Mouse (Mus musculus) A20 (cell line): ENCODE data around the gene Creb1.
"Not testable (repeated sequence)": the region's sequence is repeated elsewhere in the genome, so short reads cannot be mapped to it uniquely, and the experiment has no call there.

Source experiments
- DNase-seq: peaks from one replicate; pipeline ENCODE4 v3.0.0-alpha.2; 2011; ENCODE audit warnings: low read depth, low spot score

The Creb1 gene

GRCm38 (mm10) chr1:64538837-64539367 is 6.5 kb downstream of the Creb1 start:
- no peak for DNase-seq

DNA sequence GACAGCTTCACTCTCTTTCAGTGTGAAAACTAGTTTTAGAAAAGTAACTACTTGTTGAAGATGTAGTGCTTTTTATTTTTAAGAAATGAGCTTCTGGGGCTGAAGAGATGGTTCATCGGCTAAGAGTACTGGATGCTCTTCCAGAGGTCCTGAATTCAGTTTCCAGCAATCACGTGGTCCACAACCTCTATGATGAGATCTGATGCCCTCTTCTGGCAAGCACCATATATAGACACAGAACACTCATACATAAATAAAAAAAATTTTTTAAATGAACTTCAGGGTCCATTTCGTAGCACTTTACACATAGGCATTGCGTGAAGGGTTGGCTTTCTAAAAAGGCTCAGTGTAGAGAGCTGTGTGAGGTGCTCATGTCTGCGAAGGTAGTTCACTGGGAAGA is 11.3 kb downstream of the Creb1 start:
- DNase-seq, result no peak

DNA sequence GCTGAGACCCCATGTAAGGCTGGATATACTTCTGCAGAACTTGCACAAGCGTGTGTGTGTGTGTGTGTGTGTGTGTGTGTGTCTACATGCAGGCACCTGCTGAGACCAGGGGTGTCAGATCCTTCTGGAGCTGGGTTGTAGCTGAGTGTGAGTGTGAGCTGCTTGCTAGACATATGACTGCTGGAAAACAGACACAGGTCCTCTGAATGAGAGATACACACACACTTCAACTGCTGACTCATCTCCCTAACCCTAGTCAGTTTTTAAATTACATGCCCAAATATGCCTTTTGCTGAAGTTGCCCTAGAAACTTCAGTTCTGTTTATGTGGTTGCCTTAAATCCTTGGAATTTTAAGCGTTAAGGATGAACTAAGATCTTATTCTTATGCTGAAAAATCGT is 13.6 kb downstream of the Creb1 start:
- DNase-seq, result no peak

- DNase-seq, result peak; percentile 60
Measured at GRCm38 (mm10) chr1:64549380-64549779, 16.9 kb downstream of the Creb1 start.

DNA sequence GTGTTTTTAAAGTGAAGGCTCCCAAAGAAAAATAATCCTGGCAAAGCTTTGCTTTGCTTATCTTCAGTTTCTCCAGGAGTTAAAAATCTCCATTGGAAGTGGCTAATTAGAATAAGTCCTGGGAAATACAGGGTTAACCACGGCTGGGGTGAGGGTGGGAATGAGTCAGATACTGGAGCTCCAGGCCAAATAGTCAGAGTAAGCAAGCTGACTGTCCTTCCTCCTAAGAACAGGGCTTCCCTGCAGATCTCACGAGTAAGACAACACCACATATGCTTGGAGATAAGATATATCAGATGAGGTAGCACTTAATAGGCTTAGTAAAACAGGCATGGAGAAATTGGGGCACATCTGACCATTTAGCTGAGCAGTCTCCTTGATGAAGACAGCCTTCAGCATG is 19.5 kb downstream of the Creb1 start:
- DNase-seq, result no peak

- DNase-seq, result no peak
Measured at GRCm38 (mm10) chr1:64560105-64560504, 27.7 kb downstream of the Creb1 start.

GRCm38 (mm10) chr1:64568206-64568605 is 35.8 kb downstream of the Creb1 start:
- DNase-seq, result no peak

DNA sequence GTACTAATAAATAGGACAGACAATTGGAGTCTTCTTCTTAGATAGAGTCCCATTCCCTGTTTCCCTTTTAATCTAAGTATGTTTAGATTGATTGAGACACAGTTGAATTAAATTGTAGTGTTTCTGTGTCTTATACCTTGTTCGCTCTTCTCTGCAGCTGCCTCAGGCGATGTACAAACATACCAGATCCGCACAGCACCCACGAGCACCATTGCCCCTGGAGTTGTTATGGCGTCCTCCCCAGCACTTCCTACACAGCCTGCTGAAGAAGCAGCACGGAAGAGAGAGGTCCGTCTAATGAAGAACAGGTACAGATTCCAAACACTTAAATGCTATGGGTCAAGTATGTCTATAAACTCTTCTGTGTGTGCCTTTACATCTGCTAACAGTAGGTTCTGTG is 43.6 kb downstream of the Creb1 start:
- no peak for DNase-seq

DNA sequence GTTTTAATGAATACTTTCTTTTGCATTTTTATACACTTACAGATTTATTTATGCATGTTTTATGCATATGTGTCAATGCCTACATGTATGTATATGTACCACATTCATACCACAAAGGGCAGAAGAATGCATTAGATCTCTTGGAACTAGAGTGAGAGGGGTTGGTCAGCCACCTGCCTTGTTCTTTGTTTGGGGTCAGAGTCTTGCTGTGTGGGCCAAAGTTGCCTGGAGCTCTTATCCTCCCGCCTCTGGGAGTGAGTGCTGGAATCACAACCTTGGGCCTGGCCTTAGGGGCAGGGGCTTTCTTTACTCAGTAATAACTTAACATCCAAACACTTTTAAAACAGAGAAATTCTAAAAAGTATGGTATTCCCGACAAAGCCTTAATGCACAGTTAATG is 44.3 kb downstream of the Creb1 start:
- DNase-seq, result no peak

GRCm38 (mm10) chr1:64577911-64578310 is 45.5 kb downstream of the Creb1 start:
- DNase-seq, result not testable (repeated sequence)

DNA sequence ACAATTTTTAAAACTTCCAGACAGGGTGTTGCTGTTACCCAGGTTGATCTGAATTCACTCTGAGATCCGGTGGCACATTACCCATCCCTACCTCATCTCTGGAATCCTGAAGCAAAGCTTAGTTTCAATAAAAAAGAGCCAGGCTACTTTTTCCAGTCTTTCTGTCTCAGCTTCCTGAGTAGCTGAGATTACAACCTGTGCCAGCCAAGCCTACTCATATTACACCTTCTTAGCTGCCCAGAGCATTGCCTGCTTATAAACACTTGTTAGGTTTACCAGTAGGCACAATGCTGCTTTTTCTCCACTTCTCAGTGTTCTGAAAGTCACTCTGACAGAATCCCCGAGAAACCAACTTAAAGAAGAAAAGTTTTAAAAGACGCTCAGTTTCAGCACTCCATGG is 46.4 kb downstream of the Creb1 start:
- no peak for DNase-seq

GRCm38 (mm10) chr1:64598926-64599325 is 66.5 kb downstream of the Creb1 start:
- DNase-seq, result no peak

DNA sequence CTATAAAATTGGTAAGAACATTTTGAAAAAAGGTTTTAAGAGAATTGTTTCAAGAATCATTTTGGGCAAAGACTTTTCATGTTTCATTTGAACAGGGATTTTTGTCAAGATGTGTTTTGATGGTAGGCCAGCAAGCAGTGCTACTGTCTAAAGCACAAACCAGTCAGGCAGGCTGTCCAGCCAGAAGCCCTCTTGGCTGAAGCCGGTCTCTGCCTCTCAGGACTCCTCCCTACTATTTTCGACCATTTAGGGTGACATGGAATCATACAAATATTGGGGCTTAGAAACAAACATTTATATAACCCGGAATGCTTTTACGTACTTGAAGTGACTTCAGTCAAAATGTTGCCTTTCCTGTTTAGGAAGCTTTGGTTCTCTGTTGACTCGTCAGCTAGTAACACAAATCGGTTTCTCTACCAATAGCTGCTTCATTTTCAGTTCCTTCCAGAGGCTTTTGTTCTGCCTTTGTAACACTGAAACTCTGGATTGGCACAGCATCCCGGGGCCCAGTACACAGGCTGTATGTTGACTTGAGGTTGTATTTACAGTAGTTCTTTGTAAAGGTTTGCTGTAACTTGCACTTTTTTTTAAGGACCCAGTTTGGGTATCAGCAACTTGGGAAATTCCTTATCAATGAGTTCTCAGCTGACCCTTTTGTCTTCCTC is 68.1 kb downstream of the Creb1 start:
- no peak for DNase-seq

DNA sequence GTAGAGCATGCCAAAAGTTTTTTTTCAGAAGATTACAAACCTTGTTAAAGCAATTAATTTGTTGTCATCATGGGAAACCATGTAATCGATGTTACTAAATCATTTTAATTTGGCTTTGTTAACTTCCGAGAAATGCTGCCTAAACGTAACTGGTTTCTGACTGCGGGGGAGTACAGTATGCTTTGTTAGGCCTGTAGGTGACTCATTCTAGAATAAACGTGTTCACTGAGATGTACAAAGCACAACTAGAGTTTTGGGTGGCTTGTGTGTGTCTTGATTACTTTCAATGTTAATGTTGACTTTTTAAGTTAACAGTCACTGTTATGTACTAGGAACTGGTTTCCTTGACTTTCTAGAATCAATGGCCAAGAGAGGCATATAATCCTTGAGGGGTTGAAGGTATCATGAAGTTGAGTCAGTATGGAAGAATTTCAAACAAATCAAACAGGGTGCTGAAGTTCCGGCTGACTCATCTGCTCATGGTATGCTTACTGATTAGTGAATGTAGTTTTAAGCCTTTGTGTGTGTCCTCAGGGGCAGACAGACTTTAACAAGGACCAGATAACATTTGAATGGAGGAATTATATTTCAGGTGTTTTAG is 68.9 kb downstream of the Creb1 start:
- no peak for DNase-seq

DNA sequence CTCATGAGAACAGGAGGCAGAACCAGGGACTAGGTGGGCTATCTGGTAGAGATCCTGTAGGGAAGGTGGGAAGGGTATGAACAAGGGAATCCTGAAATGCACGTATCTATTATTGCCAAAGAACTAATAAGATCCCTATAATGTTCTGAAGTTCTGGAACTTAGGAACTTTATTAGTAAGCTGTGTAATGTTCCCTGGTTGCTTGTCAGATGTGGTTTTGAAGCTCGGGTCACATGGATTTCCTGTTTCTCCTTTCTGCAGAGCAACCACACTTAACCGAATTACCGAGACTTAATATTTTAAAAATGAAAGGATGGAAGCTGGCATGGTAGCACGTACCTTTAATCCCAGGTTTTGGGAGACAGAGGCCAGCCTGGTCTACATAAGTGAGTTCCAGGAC is 70.9 kb downstream of the Creb1 start:
- no peak for DNase-seq

- no peak for DNase-seq
Measured at GRCm38 (mm10) chr1:64609145-64609544, 76.7 kb downstream of the Creb1 start.

- no peak for DNase-seq
Measured at GRCm38 (mm10) chr1:64609976-64610375, 77.5 kb downstream of the Creb1 start.

DNA sequence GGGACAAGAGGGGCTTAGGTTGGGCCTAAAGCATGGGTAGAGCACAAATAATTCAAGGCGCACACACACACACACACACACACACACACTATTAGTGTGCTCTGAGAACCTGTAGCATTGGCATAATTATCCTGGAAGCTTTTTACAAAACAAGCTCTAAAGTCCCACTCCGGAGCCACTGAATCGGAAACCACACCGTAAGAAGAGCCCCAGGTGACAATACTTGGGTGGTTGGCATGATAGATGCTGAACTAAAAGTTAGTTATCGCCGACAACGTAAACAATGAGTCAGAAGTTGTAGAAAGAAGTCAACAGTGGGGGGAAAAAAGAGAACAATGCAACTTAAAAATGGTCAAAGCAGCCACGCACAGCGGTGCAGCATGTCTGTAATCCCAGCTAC is 81.9 kb downstream of the Creb1 start:
- DNase-seq, result peak; percentile 69

- DNase-seq, result peak; percentile 85
Measured at GRCm38 (mm10) chr1:64614801-64615345, 82.4 kb downstream of the Creb1 start.

GRCm38 (mm10) chr1:64615531-64615991 is 83.1 kb downstream of the Creb1 start:
- DNase-seq, result peak; percentile 79

- no peak for DNase-seq
Measured at GRCm38 (mm10) chr1:64616076-64616475, 83.6 kb downstream of the Creb1 start.

DNA sequence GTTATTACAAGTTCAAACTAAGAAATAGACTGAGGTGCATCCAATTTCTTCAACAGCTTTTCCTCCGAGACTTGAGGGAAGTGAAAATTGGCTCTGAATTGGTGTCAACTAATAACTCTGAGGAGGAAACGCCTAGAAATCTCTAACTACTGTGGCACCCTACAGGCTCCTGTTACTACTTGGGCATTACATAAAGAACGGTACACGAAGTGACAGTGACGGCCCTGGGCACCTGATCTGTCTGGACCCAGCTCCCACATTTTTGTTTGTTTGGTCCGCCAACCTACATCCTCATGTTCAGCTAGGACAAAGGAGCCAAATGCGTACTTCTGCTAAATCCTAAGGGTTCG is 84.1 kb downstream of the Creb1 start:
- DNase-seq, result peak; percentile 75
